Mouse (Mus musculus) intestine, embryonic 14.5 days (tissue): Measurements from ENCODE around the gene Bzw2. TPM values are rescaled to one million over a fixed set of nuclear protein-coding genes. Genes with fewer than 3 reads are reported as not detected.
A peak's percentile ranks its signal among the peaks of the same experiment; 100 is the strongest.

ENCODE experiments used
- ATAC-seq: fragments of 200-750 bp; cut with Nextera tagmentation; replicated peaks from 2 replicates; pipeline ENCODE4 v1.8.0; 2017; ENCODE audit warnings: low read depth, moderate number of reproducible peaks, moderate TSS enrichment, moderate library complexity; ENCODE audit not compliant: low FRiP score, low TSS enrichment
- DNase-seq: peaks from one replicate; pipeline ENCODE4 v3.0.0-alpha.2; 2018; ENCODE audit warnings: low spot score
- H3K27ac ChIP-seq: fragments of 300-500 bp; sonication (generic); 2 replicates; pipeline ENCODE4 v1.5.1; 2014; ENCODE audit warnings: low read depth, mild to moderate bottlenecking, control low read depth
- H3K27me3 ChIP-seq: fragments of 300-500 bp; sonication (generic); replicated peaks from 2 replicates; pipeline ENCODE4 v1.6.1; 2014; ENCODE audit warnings: low read length, control low read depth; ENCODE audit not compliant: control insufficient read depth, insufficient read depth
- H3K36me3 ChIP-seq: fragments of 300-500 bp; sonication (generic); 2 replicates; pipeline ENCODE4 v1.6.1; 2014; ENCODE audit warnings: low read length, control low read depth; ENCODE audit not compliant: control insufficient read depth, insufficient read depth
- H3K4me1 ChIP-seq: fragments of 300-500 bp; sonication (generic); replicated peaks from 2 replicates; pipeline ENCODE4 v1.6.1; 2014; ENCODE audit warnings: low read length, control low read depth, mixed read lengths; ENCODE audit not compliant: control insufficient read depth, insufficient read depth
- H3K4me2 ChIP-seq: fragments of 300-500 bp; sonication (generic); 2 replicates; pipeline ENCODE4 v1.6.1; 2014; ENCODE audit warnings: low read length
- H3K4me3 ChIP-seq: fragments of 300-500 bp; sonication (generic); 2 replicates; pipeline ENCODE4 v1.5.1; 2014; ENCODE audit warnings: low read depth, low read length, control low read depth, mixed read lengths
- H3K9ac ChIP-seq: fragments of 300-500 bp; sonication (generic); 2 replicates; pipeline ENCODE4 v1.6.1; 2014; ENCODE audit warnings: mild to moderate bottlenecking, low read length
- H3K9me3 ChIP-seq: fragments of 300-500 bp; sonication (generic); 2 replicates; pipeline ENCODE4 v1.6.1; 2016; ENCODE audit warnings: low read length, control low read depth; ENCODE audit not compliant: control insufficient read depth
- WGBS: fragments of 180-500 bp; shearing (Covaris S2); extraction: QIAGEN DNeasy Blood & Tissue Kit; methylation state at CpG from one replicate; pipeline ENCODE4 v1.1.7; 2014; 5-methylcytosine and 5-hydroxymethylcytosine counted together
- polyA plus RNA-seq: library from polyadenylated mRNA; unstranded; fragments of >200 nt; fragmentation: Nextera tagmentation; extraction: Ambion mirVana; gene quantifications from 2 replicates; pipeline ENCODE4 v1.2.1, GENCODE M21; 2014

Gene Bzw2
- polyA plus RNA-seq, 1 experiment from 2014 or later, result 235 TPM

- no peak overlapping the region for H3K27ac ChIP-seq
- 66% methylated on average over 4 of the region's 4 CpGs for WGBS
- ATAC-seq, result no peak
- no peak overlapping the region for H3K4me2 ChIP-seq
- no peaks in the 10 kb centered on the region for H3K27me3 ChIP-seq
- no peaks in the 10 kb centered on the region for H3K4me1 ChIP-seq
- no peak overlapping the region for H3K4me3 ChIP-seq
- no peaks in the 10 kb centered on the region for H3K36me3 ChIP-seq
- no peaks in the 10 kb centered on the region for H3K9me3 ChIP-seq
- no peak overlapping the region for H3K9ac ChIP-seq
- DNase-seq, result no peak
These were observed 79.6 kb downstream of the Bzw2 start for GRCm38 (mm10) chr12:36078101-36078899.

GRCm38 (mm10) chr12:36072860-36073259, 85.0 kb downstream of the Bzw2 start:
- ATAC-seq, result no peak
- H3K27me3 ChIP-seq, result no peaks in the 10 kb centered on the region
- H3K4me2 ChIP-seq, result no peak overlapping the region
- H3K27ac ChIP-seq, result no peak overlapping the region
- 26% methylated on average over 5 of the region's 5 CpGs for WGBS
- H3K4me3 ChIP-seq, result no peak overlapping the region
- H3K36me3 ChIP-seq, result no peaks in the 10 kb centered on the region
- H3K9ac ChIP-seq, result no peak overlapping the region
- no peak for DNase-seq
- H3K9me3 ChIP-seq, result no peaks in the 10 kb centered on the region
- H3K4me1 ChIP-seq, result no peaks in the 10 kb centered on the region

- Histone ChIP-seq H3K27ac (no peak overlapping the region), H3K36me3 (no peaks in the 10 kb centered on the region), H3K27me3 (no peaks in the 10 kb centered on the region), H3K9me3 (no peaks in the 10 kb centered on the region; the same call in 1 of the 2 replicates), H3K9ac (no peak overlapping the region), H3K4me3 (no peak overlapping the region), H3K4me1 (no peaks in the 10 kb centered on the region), H3K4me2 (no peak overlapping the region)
- ATAC-seq (no peak), DNase-seq (no peak)
- 84% methylated on average over 4 of the region's 4 CpGs for WGBS
These were observed 87.6 kb downstream of the Bzw2 start for GRCm38 (mm10) chr12:36070231-36070630.

- H3K4me1 ChIP-seq, result no peaks in the 10 kb centered on the region
- H3K36me3 ChIP-seq, result no peaks in the 10 kb centered on the region
- ATAC-seq (no peak), DNase-seq (no peak)
- H3K4me3 ChIP-seq, result no peak overlapping the region
- peaks cover 2% of the 10 kb centered on the region; the same call in 1 of the 2 replicates for H3K9me3 ChIP-seq
- no peaks in the 10 kb centered on the region for H3K27me3 ChIP-seq
- H3K27ac ChIP-seq, result no peak overlapping the region
- H3K9ac ChIP-seq, result no peak overlapping the region
- 94% methylated on average over 2 of the region's 2 CpGs for WGBS
- no peak overlapping the region for H3K4me2 ChIP-seq
These were observed 90.3 kb downstream of the Bzw2 start for GRCm38 (mm10) chr12:36067538-36067937.

- no peak overlapping the region for H3K4me3 ChIP-seq
These were observed 92.0 kb downstream of the Bzw2 start for GRCm38 (mm10) chr12:36065911-36066310.

GRCm38 (mm10) chr12:36057699-36058098, 100.2 kb downstream of the Bzw2 start:
- 52% methylated on average over 2 of the region's 2 CpGs for whole genome bisulfite sequencing
- DNase-seq (no peak), ATAC-seq (0 out of 2 replicates have a peak, but pooled peaks have one; percentile 32)
- no peaks in the 10 kb centered on the region for H3K9me3 ChIP-seq
- no peaks in the 10 kb centered on the region for H3K27me3 ChIP-seq
- H3K9ac ChIP-seq, result no peak overlapping the region
- no peak overlapping the region for H3K27ac ChIP-seq
- no peaks in the 10 kb centered on the region for H3K4me1 ChIP-seq
- no peak overlapping the region for H3K4me3 ChIP-seq
- no peaks in the 10 kb centered on the region for H3K36me3 ChIP-seq
- H3K4me2 ChIP-seq, result no peak overlapping the region

More at GRCm38 (mm10) chr12:36065911-36066310, 92.0 kb downstream of the Bzw2 start:
- Histone ChIP-seq H3K4me1 (no peaks in the 10 kb centered on the region), H3K27ac (no peak overlapping the region), H3K36me3 (no peaks in the 10 kb centered on the region), H3K9ac (no peak overlapping the region), H3K4me2 (no peak overlapping the region), H3K9me3 (peaks cover 2% of the 10 kb centered on the region; the same call in 1 of the 2 replicates), H3K27me3 (no peaks in the 10 kb centered on the region)
- DNase-seq (no peak), ATAC-seq (no peak)
- 78% methylated on average over 1 of the region's 1 CpGs for WGBS

GRCm38 (mm10) chr12:36050276-36050675, 107.6 kb downstream of the Bzw2 start:
- Histone ChIP-seq H3K27ac (no peak overlapping the region), H3K4me2 (no peak overlapping the region), H3K4me1 (no peaks in the 10 kb centered on the region), H3K27me3 (no peaks in the 10 kb centered on the region), H3K4me3 (no peak overlapping the region), H3K36me3 (no peaks in the 10 kb centered on the region), H3K9me3 (no peaks in the 10 kb centered on the region), H3K9ac (no peak overlapping the region)
- no peak for ATAC-seq
- 79% methylated on average over 1 of the region's 1 CpGs for WGBS
- no peak for DNase-seq

- no peaks in the 10 kb centered on the region for H3K4me1 ChIP-seq
- H3K27me3 ChIP-seq, result no peaks in the 10 kb centered on the region
- H3K4me3 ChIP-seq, result no peak overlapping the region
- H3K9me3 ChIP-seq, result no peaks in the 10 kb centered on the region
- DNase-seq (no peak), ATAC-seq (no peak)
- no peak overlapping the region for H3K9ac ChIP-seq
- 94% methylated on average over 2 of the region's 2 CpGs for WGBS
- no peak overlapping the region for H3K27ac ChIP-seq
- no peaks in the 10 kb centered on the region for H3K36me3 ChIP-seq
- H3K4me2 ChIP-seq, result no peak overlapping the region
These were observed 110.3 kb downstream of the Bzw2 start for GRCm38 (mm10) chr12:36047593-36047992.

GRCm38 (mm10) chr12:36046196-36046595, 111.7 kb downstream of the Bzw2 start:
- no peak for DNase-seq
- 23% methylated on average over 5 of the region's 5 CpGs for WGBS
- no peaks in the 10 kb centered on the region for H3K27me3 ChIP-seq
- no peak overlapping the region for H3K4me3 ChIP-seq
- ATAC-seq, result no peak
- H3K9ac ChIP-seq, result no peak overlapping the region
- no peaks in the 10 kb centered on the region for H3K36me3 ChIP-seq
- H3K27ac ChIP-seq, result no peak overlapping the region
- H3K4me1 ChIP-seq, result 0 out of 2 replicates have a peak, but pooled peaks cover 1% of the 10 kb centered on the region
- no peaks in the 10 kb centered on the region for H3K9me3 ChIP-seq
- no peak overlapping the region for H3K4me2 ChIP-seq
